Mouse (Mus musculus): ENCODE results near the gene Mrpl12. TPM values are rescaled to one million over a fixed set of nuclear protein-coding genes. Genes with fewer than 3 reads are reported as not detected.

Mrpl12 gene
- 133 and 139 TPM in 2 replicates for polyA plus RNA-seq (2015; fragmentation: Nextera tagmentation; extraction: Ambion mirVana)

DNA sequence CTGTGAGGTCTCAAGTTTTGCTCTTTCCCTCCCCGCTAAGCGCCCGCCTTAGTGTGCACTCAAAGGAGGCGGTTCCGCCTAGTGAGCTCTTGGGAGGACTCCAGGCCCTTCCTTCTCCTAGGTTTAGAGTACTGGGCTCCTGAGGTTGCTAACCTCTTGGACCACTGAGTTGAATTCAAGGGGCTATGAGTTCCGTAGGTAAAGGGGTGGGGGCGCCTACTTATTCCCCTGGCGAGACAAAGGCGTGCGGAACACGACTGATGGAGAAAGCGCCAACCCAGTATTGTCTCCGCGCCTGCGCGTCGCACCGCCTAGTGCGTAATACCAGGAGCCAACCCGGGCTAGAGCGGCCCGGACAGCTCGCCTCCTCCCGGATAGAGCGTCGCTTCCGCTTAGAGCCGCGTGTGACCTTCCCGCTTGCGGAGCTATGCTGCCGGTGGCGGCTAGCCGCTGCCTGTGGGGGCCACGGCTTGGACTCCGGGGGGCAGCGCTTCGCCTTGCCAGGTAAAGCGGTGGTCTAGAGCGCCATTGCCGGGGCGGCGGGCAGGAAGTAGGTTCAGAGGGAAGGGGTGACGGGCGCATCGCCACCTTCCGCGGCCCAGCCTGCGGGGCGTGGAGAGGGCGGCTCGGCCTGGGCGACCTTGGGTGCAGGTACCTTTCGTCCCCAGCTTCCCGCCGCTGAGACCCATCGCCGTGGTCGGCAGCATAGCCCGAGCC, at the start of gene Mrpl12:
TSS of gene Mrpl12 (plus strand) at position 349 of the 717 bp plus-strand sequence.
- Histone ChIP-seq H3K9me3 (ENCODE audit: low read length) (no peaks in the 10 kb centered on the region), H3K4me3 (ENCODE audit: low read depth, low read length) (peak within 1 kb of the TSS; percentile 94), H3K4me2 (ENCODE audit: low read depth, low read length) (peak within 1 kb of the TSS; percentile 94), H3K36me3 (replicated peaks; ENCODE audit: insufficient read depth, low read length) (peaks cover 48% of the 10 kb centered on the region), H3K9ac (replicated peaks) (peak within 1 kb of the TSS; percentile 83), H3K4me1 (ENCODE audit: insufficient read depth) (peaks cover 8% of the 10 kb centered on the region), H3K27ac (ENCODE audit: low read depth) (peak within 1 kb of the TSS; percentile 89), H3K27me3 (ENCODE audit: insufficient read depth, low read length) (no peaks in the 10 kb centered on the region)
- TF ChIP-seq EP300 (IDR thresholded peaks at IDR 0.05; ENCODE audit: low read depth) (peak; percentile 70), CTCF (IDR thresholded peaks at IDR 0.05; ENCODE audit: low read depth) (0 out of 2 replicates have a peak, but pooled peaks have one; percentile 3)
- WGBS (ENCODE audit: insufficient replicate concordance) = 2% methylated on average over 58 of the region's 60 CpGs
- peak; percentile 92 for DNase-seq
- peak; percentile 88 for ATAC-seq

DNA sequence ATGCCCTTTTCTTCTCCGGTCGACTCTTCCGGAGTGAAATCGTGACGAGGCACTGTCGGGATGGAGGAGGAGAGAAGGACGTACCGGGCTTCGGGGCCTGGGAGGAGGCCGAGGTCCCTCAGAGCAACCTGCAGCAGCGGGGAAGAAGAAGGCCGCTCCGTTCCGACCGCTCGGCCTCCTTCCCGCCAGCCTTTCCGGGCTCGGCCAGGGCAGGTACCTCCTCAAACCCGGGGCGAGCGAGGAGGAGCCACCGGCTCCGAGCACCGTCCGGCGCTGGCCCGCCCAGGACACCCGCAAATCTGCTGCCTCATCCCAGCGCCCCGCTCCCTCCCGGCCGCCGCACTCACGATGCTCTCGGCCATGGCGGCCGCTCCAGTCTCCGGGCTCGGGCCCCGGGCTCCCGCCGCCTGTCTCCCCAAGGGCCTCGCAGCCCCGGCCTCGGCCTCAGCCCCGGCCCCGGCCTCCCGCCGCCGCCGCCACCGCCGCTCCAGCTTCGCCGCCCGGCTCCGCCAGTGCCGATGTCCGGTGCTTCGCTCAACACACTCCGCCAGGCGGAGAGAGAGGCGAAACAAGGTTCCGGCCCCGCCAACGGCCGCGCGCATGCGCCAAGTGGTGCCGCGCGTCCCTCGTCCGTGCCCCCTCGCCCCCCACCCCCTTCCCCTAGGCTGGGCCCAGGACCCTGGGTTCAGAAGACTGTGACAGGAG, 47.1 kb upstream of the Mrpl12 start, which contains the start of gene Nploc4:
TSS of gene Nploc4 (minus strand) at position 557 of the 705 bp plus-strand sequence.
- H3K9ac ChIP-seq (replicated peaks) = peak within 1 kb of the TSS; percentile 91
- no peaks in the 10 kb centered on the region for H3K9me3 ChIP-seq (ENCODE audit: low read length)
- WGBS (ENCODE audit: insufficient replicate concordance) = 3% methylated on average over 59 of the region's 77 CpGs
- DNase-seq (peak; percentile 92), ATAC-seq (peak; percentile 92)
- H3K4me3 ChIP-seq (ENCODE audit: low read depth, low read length) = peak within 1 kb of the TSS; percentile 87
- H3K4me1 ChIP-seq (ENCODE audit: insufficient read depth) = 0 out of 2 replicates have a peak, but pooled peaks cover 9% of the 10 kb centered on the region
- peak within 1 kb of the TSS; percentile 90 for H3K27ac ChIP-seq (ENCODE audit: low read depth)
- H3K4me2 ChIP-seq (ENCODE audit: low read depth, low read length) = peak within 1 kb of the TSS; percentile 78
- no peaks in the 10 kb centered on the region for H3K27me3 ChIP-seq (ENCODE audit: insufficient read depth, low read length)
- H3K36me3 ChIP-seq (replicated peaks; ENCODE audit: insufficient read depth, low read length) = peaks cover 26% of the 10 kb centered on the region
- TF ChIP-seq EP300 (IDR thresholded peaks at IDR 0.05; ENCODE audit: low read depth) (no peak), CTCF (IDR thresholded peaks at IDR 0.05; ENCODE audit: low read depth) (peak; percentile 24; the same call in 1 of the 2 replicates)

DNA sequence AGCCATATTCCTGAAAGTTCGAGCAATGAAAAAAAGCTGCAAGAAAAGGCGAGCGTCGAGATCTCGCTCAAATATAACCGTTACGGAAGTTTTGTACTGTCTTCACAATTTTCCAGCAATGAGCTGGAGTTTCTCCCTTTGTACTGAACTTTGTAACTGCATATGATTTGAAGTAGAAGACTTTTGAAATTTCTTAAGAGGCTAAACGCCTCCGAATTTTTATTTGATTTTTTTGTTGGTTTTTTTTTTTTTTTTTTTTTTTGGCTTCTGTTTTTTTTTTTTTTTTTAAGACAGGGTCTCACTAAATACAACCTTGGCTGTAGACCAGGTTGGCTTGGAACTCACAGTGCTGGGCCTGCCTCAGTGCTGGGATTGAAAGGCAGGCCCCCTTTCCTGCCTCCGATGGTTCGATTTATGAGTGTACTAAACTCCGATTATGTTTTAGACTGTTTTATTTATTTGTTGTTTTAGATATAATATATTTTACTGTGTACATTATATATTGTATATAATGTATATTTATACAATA, 46.5 kb upstream of the Mrpl12 start:
- H3K9me3 ChIP-seq (ENCODE audit: low read length) = no peaks in the 10 kb centered on the region
- H3K9ac ChIP-seq (replicated peaks) = peak overlapping the region; percentile 91
- no peaks in the 10 kb centered on the region for H3K27me3 ChIP-seq (ENCODE audit: insufficient read depth, low read length)
- ATAC-seq = no peak
- DNase-seq = no peak
- 26% methylated on average over 12 of the region's 12 CpGs for WGBS (ENCODE audit: insufficient replicate concordance)
- TF ChIP-seq CTCF (IDR thresholded peaks at IDR 0.05; ENCODE audit: low read depth) (no peak), EP300 (IDR thresholded peaks at IDR 0.05; ENCODE audit: low read depth) (no peak)
- 0 out of 2 replicates have a peak, but pooled peaks cover 9% of the 10 kb centered on the region for H3K4me1 ChIP-seq (ENCODE audit: insufficient read depth)
- peak overlapping the region; percentile 87 for H3K4me3 ChIP-seq (ENCODE audit: low read depth, low read length)
- H3K27ac ChIP-seq (ENCODE audit: low read depth) = peak overlapping the region; percentile 90
- H3K36me3 ChIP-seq (replicated peaks; ENCODE audit: insufficient read depth, low read length) = peaks cover 20% of the 10 kb centered on the region
- H3K4me2 ChIP-seq (ENCODE audit: low read depth, low read length) = peak overlapping the region; percentile 78

DNA sequence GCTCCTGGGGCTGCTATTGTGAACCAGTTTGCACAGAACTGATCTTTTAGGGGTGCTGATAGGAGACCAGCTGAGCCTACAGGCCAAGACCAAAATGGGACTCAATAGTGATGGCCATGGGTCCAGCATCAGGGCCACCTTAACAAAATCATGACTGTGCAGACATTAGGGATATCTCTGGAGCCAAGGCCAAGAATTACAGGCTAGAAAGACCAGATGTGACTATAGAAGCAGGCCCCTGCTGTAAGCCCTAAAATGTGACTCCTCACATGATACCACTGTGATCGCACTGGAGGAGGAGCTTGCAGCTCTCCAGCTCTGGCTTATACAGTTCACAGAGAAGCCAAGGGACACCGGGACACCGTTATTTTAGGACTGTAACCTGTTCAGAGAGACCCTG, 42.1 kb upstream of the Mrpl12 start, which contains the start of gene Tspan10:
TSS of gene Tspan10 (plus strand) at position 301 of the 400 bp plus-strand sequence.
- ATAC-seq = no peak
- 90% methylated on average over 3 of the region's 3 CpGs for WGBS (ENCODE audit: insufficient replicate concordance)
- no peak within 1 kb of the TSS for H3K27ac ChIP-seq (ENCODE audit: low read depth)

DNA sequence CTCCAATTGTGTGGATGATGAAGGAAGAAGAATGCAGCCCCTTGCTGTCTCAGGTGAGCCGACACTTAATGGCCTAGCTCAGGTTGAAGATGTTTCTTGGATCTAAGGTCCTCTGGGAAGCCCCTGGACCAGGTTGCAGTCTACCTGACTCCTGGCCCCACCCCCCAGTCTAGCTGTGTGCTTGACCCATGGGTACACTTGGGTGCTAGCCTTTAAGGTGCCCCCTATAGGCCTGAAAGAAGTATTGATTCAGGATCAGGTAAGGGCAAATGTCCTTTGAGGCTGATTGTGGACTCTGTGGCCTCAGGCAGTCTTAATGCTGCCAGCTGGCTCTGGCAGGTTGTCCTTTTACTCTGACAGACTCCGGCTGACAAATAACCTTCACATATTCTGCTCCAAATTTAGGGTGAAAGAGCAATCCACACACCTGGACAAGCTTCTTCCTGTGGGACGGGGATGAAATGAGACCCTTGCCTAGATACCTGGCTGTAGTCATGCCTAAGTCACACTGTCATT, 41.6 kb upstream of the Mrpl12 start:
- H3K4me3 ChIP-seq (ENCODE audit: low read depth, low read length) = no peak overlapping the region
- no peaks in the 10 kb centered on the region for H3K9me3 ChIP-seq (ENCODE audit: low read length)
- no peak overlapping the region for H3K27ac ChIP-seq (ENCODE audit: low read depth)
- no peak overlapping the region for H3K4me2 ChIP-seq (ENCODE audit: low read depth, low read length)
- H3K36me3 ChIP-seq (replicated peaks; ENCODE audit: insufficient read depth, low read length) = no peaks in the 10 kb centered on the region
- DNase-seq (no peak), ATAC-seq (no peak)
- no peak overlapping the region for H3K9ac ChIP-seq (replicated peaks)
- TF ChIP-seq CTCF (IDR thresholded peaks at IDR 0.05; ENCODE audit: low read depth) (peak; percentile 18; the same call in 1 of the 2 replicates), EP300 (IDR thresholded peaks at IDR 0.05; ENCODE audit: low read depth) (no peak)
- H3K27me3 ChIP-seq (ENCODE audit: insufficient read depth, low read length) = no peaks in the 10 kb centered on the region
- WGBS (ENCODE audit: insufficient replicate concordance) = 82% methylated on average over 3 of the region's 3 CpGs
- H3K4me1 ChIP-seq (ENCODE audit: insufficient read depth) = no peaks in the 10 kb centered on the region

More for the DNA sequence above, 42.1 kb upstream of the Mrpl12 start, which contains the start of gene Tspan10:
- Histone ChIP-seq H3K4me1 (ENCODE audit: insufficient read depth) (no peaks in the 10 kb centered on the region), H3K27me3 (ENCODE audit: insufficient read depth, low read length) (no peaks in the 10 kb centered on the region), H3K36me3 (replicated peaks; ENCODE audit: insufficient read depth, low read length) (no peaks in the 10 kb centered on the region), H3K9ac (replicated peaks) (no peak within 1 kb of the TSS), H3K9me3 (ENCODE audit: low read length) (no peaks in the 10 kb centered on the region), H3K4me3 (ENCODE audit: low read depth, low read length) (no peak within 1 kb of the TSS), H3K4me2 (ENCODE audit: low read depth, low read length) (no peak within 1 kb of the TSS)
- no peak for DNase-seq
- TF ChIP-seq EP300 (IDR thresholded peaks at IDR 0.05; ENCODE audit: low read depth) (no peak), CTCF (IDR thresholded peaks at IDR 0.05; ENCODE audit: low read depth) (no peak)

All from liver, postnatal 0 days (tissue).